Mouse (Mus musculus) c-Kit-positive CD71-positive TER-119-negative erythroid progenitor cells, embryonic 14.5 days (primary cell): Measurements from ENCODE around the gene Nbr1.
"Not testable (repeated sequence)": the region's sequence is repeated elsewhere in the genome, so short reads cannot be mapped to it uniquely, and the experiment has no call there.

Experiments
- DNase-seq: peaks from one replicate; pipeline ENCODE4 v3.0.0-alpha.2; 2013; ENCODE audit warnings: low read depth

Nbr1 gene

DNA sequence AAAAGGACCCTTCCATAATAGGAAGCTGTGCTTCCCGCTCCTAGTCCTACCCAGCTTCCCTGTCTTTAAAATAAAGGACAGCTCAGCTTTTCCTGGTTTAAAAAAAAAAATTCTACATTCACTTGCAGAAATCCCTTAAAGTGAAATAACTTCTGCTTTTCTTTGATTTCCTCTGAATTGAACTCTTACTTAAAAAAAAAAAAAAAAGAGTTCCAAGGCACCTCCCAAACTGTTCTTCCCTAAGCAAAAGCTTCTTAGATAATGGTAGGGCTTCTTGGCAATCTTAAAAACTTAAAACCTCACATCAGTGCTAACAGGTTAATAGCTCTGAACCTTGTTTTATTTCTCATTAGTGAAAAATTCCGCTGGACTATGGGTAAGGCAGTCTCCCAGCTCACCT, 31.3 kb downstream of the Nbr1 start:
- DNase-seq: no peak

DNA sequence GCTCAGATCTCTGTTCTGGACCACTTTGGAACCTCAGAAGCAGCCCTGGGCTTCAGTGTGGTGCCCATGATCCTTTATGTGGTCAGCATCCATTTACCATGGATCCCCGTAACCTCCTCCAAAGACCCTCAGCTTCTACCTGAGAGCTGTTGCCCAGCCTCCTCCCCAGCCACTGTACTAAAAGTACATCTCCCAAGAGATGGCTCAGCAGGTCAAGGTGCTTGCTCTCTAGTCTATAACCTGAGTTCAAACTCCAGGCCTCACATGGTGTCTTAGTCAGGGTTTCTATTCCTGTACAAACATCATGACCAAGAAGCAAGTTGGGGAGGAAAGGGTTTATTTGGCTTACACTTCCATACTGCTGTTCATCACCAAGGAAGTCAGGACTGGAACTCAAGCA, 33.1 kb downstream of the Nbr1 start:
- DNase-seq: not testable (repeated sequence)

DNA sequence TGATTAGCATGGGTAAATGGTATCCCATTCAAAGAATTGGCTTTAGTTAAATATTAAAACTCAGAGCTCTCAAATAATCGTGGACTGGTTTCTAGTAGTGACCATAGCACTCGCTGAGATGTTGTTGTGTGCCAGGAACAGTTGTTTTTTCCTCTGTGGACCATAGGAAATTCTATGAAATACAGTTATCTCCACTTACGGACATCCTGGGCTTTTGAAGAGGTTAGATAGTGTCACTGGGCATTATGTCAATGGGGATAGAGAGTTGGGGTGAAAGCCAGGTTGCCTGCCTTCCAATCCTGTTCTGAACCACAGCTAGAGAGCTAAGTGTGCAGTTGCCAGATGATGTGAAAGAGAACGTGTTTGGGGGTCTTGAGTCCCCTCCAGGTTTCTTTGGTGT, 33.9 kb downstream of the Nbr1 start:
- DNase-seq: no peak

DNA sequence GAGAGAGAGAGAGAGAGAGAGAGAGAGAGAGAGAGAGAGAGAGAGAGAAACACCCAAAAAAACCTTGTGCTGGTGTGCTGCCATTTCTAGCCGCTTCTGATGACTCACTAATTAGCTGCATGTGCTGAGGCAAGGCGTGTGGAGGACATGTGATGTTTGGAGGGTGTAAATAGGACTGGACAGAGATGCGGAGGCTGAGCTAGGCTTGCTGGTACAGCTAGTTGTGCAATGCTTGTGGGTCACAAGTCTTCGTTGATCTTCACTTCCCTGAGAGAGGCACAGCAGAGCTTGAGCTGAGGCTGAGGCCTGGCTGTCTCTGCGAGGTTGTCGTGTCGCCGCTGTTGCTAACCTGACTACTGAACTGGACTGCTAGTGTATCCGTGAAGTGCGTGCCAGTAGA, 35.7 kb downstream of the Nbr1 start:
- no peak for DNase-seq

DNA sequence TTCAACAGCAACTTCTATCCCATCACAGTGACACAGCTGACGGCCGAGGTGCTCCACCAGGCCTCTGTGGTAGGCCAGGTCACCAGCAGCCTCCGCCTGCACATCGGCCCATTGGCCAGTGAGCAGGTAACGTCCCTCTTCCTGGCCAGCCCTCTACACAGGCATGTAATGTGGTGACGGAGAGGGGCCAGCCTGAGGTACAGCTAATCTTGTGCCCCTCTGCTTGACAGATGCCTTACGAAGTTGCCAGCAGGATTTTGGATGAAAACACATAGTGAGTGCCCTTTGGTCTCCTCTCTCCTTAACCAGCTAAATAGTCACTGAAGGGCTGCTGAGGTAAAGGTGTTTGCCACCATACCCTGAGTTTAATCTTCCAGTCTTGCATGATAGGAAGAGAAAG, 36.9 kb downstream of the Nbr1 start:
- no peak for DNase-seq

DNA sequence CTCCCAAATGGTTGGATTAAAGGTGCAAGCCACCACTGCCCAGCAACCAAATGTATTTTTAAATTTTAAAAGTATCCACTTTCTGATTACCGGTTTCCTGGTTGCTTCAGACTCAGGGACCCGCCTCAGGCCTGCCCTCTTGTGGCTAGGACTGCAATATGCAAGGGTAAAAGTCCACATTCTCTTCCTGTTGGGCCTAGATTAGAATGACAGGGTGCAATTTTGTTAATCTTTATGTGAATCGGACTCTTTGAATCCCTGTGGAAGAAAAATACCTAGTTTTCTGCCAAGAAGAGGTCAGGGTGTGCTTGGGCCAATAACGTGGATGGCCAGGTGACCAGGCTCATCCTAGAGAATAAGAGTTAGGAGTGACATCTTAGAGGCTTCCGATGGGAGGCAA, 37.5 kb downstream of the Nbr1 start:
- DNase-seq: peak; percentile 62

DNA sequence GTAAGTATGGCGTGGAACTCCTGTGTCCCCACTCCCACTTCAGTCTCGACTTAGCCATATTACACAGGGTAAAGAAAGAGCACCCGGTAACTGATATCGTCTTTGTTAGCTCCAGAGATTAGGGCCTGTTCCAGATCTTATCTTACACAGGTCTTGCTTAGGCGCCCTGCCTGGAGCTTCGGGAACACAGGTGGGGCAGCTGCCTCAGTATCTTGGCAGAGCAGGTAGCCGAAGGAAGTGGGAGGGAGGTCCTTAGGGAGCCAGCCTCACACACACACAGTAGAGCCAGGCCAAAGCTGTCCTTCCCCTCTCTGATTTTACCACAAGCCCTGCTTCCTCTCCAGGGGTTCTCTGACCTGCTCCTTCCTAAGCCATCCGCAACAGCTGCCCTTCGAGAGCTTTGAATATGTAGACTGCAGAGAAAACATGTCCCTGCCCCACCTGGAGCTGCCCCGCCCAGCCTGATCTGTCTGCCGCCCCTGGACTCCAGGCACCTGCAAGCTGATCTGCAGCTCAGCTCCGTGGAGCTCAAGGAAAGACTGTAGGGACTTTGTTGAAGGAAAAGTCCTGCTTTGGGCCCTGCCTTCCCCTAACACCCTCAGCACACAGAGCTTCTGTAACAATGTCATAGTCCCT, 38.2 kb downstream of the Nbr1 start:
- no peak for DNase-seq

DNA sequence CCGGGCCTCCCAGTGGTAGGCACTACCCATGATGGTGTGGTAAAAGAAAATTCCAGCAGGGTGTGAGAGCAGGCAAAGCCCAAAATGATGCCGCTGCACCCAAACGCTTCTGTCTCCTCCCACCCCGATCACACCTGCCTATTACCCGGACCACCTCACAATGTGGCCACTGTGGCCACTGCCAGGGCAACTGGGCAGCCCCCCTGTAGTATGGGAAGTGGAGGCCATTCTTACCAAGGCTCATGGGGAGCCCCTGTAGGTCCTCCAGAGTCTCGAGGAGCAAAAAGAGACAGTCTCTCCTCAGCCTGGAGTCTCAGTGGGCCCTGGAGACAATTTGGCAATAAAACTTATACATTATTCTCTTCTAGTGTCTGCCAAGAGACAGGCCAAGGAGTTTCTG, 47.2 kb downstream of the Nbr1 start, which contains the start of gene Gm11634:
Gene Gm11634 (minus strand): TSS at position 101 of the 400 bp plus-strand sequence.
- no peak for DNase-seq

DNA sequence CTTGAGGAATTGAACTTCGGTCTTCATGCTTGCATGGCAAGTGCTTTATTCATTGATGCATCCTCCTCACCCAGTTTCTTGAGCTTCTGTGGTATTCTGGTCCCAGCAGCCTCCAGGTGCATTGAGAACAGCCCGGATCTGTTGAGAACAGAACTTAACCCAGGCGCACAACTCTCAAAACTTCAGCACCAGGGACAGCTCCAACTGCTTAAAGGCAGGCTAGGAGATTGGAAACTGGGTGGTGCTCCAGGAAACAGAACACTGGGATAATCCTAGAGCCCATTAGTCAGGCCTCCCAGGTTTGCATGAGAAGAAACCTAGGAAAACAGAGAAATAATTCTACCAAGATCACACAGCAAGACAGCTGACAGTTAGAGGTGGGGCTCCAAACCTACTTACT, 50.5 kb downstream of the Nbr1 start:
- peak; percentile 88 for DNase-seq

DNA sequence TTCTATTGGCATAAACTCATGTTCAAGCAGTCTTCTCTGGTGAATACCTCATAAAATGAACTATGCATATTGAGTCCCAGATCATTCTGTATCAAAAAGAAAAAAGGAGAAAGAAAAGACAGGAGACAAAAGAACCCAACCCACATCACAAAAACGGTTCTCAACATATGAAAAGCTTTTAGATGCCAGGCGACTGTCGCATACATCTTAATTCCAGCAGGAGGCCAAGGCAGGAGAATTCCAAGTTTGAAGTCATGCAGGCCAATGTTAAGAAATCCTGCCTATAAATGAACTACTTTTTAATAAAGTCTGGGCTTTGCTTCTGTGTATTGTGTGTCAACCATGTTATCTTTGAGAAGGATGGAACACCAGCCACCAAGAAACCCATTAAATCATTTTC, 52.2 kb downstream of the Nbr1 start:
- no peak for DNase-seq

DNA sequence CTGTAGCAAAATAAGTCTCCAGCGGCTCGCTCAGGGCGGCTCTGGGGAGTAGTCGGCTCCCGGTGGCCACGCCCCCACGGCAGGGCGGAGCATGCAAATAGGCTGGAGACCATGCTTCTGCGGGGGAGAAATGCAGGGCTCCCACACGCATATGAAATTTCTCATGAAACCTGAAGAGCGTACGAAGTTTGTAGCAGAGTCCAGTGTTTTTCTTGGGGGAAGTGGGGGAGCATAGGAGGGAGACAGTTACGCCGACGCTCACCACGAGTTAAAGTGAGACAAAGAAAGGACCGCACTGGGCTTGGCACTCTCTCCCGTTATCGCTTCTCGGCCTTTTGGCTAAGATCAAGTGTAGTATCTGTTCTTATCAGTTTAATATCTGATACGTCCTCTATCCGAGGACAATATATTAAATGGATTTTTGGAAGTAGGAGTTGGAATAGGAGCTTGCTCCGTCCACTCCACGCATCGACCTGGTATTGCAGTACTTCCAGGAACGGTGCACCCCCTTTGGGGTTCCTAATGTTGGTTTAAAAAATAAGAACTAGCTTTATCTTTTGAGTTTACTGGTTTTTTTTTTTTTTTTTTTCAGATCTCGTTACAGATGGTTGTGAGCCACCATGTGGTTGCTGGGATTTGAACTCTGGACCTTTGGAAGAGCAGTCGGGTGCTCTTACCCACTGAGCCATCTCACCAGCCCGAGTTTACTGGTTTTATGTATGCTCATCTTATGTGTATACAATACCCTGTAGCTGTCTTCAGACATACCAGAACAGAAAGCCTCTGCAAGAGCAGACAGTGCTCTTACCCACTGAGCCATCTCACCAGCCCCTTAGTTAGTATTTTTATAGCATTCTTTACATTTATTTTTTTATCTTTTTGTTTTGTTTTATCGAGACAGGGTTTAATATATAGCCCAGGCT, 52.8 kb downstream of the Nbr1 start:
- DNase-seq: peak; percentile 90

DNA sequence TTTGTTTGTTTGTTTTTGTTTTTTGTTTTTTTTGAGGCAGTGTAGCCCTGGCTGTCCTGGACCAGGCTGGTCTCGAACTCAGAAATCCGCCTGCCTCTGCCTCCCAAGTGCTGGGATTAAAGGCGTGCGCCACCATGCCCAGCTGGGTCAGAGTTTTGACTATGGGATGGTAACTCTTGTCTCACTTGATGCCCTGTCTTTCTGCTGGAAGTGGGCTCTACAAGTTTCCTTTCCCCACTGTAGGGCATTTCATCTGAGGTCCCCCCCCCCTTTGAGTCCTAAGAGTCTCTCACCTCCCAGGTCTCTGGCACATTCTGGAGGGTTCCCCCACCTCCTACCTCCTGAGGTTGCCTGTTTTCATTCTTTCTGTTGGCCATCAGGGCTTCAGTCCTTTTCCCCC, 55.2 kb downstream of the Nbr1 start:
- DNase-seq: not testable (repeated sequence)

DNA sequence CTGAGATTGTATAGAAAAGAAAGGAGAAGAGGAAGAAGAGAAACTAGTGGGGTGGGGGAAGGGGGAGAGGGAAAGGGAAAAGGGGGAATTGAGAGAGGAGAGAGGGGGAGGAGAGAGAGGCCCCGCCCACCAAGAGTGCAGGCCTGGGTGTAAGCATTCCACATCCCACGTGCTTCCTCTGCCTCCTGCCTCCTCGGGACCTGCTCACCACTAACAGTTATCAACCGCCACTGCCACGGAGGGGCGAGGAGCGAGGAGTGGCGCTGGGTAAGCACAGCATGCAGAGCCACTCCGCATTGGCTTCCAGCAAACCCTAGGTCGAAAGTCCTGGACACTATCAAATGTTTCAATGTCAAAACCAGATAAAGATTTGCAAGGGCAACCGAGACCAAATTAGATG, 58.5 kb downstream of the Nbr1 start:
- no peak for DNase-seq

DNA sequence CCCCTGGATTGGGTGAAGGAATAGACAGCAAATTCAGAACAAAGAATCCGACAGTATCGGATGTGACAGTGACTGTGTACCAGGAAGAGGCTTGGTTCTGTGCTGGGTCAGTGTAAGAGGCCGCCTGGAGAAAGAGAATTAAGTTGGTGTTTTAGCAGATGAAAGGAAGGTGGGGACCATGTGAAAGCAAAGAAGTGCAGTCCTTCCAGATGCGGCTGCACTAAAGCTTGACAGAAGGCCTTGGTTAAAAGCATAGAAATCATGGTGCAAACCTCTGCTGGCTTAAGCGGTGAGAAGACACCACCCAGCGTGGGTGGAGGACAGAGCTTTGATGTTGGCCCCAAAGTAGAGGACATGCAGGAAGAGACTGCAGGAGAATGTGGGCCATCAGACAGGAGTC, 61.6 kb downstream of the Nbr1 start:
- no peak for DNase-seq

DNA sequence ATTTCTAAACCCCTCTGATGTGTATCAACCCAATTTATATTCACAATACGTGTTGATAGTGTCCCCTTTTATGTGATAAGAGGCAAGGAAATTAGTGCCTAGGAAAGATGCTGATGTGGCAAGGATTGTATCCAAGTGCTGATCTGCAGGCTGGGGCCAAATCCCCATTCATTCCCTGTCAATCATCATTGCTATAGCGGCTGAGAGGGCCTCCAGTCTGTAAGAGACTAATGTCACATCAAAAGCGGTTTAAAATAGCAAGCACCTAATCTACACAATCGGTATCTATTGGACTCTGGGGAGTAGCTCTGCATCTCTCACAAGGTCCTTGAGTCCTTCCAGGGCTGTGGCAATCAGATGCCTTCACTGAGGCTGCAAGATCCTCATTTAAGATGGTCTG, 62.2 kb downstream of the Nbr1 start:
- no peak for DNase-seq

DNA sequence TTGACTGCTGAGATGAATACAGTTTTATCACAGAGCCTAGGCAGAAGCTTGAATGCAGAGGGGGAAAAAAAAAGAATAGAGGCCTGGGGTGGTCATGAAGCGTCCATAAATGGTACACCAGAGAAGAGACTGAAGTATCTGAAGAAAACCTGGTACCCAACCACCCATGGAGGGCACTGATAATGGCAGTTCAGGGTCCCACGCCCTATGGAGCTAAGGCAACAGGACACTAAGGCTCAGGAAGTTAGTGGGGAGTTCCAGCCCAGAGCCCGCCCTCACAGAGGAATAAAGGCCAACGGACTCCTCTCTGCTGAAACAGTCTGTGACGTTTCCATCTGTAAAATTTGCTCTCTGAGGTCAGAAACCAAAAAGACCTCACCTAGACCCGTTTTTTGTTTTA, 63.4 kb downstream of the Nbr1 start:
- DNase-seq: no peak

DNA sequence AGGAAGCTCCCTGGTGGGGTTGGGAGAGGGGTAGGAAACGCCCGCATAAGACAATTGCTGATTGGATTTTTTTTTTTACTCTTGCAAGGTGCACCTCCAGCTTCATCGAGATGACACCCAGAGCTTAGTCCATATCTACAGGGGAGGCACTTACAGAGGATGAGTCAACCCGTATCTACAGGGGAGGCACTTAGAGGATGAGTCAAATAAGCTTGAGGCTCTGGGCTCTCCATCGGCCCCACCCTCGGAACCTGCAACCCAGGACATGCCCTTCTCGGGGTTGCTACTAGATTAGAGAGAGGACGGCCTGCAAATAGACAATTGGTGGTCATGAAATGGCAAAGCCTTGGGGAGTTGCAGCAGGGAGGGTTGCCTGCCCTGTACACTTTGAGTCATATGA, 64.2 kb downstream of the Nbr1 start:
- DNase-seq: no peak

DNA sequence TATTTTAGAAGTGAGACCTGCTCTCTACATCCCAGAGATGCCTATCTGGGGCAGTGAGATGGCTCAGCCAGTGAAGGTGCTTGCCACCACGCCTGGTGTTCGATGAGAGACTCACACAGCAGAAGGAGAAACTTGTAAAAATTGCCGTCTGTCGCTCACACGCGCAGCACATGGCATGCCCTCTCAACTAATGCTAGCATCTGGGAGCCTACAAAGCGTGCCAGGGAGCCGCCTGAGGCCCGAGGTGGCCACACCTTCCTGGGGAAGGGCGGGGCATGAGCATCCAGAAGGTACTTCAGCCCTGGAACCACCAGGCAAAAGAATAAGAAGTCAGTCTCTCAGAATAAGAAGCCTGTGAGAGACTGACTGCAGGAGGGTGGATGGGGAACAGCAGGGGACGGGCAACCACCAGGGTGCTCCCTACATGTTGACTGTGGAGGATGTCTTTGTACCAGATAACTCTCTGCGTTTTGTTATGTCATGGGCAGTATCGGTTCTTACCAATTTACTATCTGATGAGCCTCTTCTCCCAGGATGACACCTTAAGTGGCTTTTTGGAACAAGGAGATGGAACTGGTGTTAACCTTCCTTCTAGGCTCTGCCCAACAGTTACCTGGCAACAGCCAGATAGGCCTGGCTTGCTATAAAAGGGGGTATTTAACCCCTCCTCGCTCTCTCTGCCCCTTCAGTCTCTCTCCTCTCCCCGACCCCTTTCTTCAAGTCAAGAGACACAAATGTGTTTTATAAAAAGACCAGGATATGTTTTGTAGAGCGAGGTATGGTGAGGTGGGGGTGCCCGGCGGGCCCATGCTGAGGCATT, 65.2 kb downstream of the Nbr1 start:
- DNase-seq: no peak

DNA sequence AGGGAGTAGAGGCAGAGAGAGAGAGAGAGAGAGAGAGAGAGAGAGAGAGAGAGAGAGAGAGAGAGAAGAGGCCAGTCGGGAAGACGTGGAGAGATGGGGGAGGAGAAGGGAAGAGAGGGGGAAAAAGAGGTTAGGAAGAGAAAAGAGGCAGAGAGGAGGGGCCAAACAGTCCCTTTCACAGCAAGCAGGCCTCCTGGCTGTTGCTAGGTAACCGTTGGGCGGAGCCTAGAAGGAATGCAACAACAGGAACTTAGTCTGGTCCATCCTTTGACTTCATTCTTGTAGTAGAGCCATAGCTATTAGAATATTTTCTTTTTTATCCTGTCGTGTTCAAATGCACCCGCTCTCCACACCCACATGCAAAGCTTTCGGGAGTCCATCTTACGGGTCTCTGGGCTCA, 65.9 kb downstream of the Nbr1 start:
- peak; percentile 67 for DNase-seq

DNA sequence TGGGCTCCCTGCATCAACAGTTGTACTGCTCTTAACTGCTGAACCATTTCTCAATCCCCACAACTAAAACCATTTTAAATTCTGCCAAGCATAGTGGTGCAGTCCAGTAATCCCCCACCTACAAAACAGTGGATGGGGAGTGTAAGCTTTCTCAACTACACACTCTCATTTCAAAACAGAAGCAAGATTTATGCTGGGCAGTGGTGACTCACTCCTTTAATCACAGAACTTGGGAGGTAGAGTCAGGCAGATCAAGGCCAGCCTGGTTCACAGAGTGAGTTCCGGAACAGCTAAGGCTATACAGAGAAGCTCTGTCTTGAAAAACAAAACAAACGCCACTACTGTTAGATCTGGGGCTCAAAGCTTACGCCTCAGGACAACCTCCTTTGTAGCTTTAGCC, 66.6 kb downstream of the Nbr1 start:
- DNase-seq: no peak

DNA sequence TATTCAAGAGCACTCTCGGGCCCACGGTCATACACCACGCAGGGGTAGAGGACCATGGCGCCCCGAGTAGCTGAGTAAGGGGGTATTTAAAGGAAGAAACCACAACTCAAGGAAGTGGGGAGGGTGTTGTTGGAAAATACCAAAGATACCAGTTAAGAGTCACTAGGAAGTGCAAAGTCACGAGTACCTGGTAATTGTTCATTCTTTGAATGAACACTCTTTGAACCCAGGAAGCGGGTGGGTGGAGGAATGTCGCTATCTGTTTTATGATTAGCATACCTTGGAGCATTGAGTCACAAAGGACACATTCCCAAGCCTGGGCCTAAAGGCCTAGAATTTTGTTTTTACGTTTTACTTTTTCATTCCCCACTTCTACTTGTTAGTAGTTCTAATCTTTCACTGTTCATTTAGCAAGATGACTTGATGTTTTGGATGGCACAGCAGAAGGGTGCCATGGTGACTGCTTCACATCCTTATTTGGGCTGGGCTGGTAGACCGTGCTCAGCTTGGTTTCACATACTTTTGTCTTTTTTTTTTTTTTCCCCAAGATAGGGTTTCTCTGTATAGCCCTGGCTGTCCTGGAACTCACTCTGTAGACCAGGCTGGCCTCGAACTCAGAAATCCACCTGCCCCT, 68.2 kb downstream of the Nbr1 start:
- not testable (repeated sequence) for DNase-seq

DNA sequence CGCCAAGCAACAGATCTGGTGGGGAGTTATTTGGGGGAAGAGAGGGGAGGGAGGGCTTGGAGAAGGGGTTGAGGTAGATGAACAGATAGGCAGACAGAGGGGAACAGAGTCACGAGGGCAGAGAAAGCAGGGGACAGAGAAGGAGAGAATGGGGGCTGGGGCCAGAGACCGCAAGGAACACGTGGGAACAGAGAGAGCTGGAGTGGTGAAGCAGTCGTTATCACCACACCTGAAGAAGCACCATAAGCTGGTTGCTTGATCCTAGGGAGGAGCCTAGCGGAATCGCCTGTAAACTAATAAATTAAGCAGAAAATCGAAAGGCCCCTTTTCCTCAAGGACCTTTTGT, 74.7 kb downstream of the Nbr1 start:
- DNase-seq: no peak
